Mouse (Mus musculus): ENCODE measurements at regions not wholly inside any gene's neighbourhood (a gene's known extent, or its start where the extent isn't known, plus 50 kb on each side); places are given as distances from the start of the nearest gene placed in this dataset.
A peak's percentile ranks its signal among the peaks of the same experiment; 100 is the strongest.

DNA sequence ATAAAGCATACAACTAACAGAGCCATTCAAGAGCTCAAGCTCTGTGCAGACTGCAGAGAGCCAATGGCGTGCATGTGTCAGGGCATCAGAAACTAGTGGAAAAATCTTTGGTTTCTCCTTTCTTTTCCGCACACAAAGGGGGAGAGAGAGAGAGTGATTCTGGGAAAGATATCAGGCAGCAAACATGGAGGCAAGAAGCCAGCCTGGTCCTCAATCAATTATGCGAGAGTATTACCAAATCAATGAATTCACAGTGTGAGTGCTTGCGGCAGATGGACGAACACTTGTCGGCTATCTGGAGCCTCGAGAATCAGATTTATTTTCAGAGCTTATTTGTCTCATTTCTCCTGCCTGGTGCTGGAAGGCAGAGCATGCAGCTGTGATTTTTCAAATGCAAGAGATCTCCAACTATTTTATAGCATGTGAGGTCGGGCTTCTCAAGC is 230.6 kb downstream of the Snx10 start:
- DNase-seq (ENCODE audit: low spot score in 2 of 2): peak; percentile 18 to 20

DNA sequence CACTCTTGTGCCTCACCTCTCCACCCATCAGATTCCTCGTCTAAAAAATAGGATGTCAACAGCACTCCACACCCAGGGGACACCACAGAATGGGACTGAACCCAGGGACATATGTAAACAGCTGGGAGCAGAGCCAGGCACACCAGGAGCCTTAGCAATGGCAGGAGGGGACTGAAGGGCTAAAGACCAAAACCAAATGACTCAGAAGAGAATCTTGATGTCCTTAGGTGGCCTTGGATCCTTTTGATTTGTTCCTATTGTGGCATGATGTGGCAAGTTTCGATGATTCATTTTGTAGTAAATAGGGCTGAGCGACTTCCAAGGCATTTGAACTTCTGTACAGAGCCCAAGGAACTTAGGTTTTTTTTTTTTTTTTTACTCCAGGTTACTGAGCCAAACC is 233.4 kb downstream of the Snx10 start:
- no peak for DNase-seq (ENCODE audit: low spot score in 2 of 2)

DNA sequence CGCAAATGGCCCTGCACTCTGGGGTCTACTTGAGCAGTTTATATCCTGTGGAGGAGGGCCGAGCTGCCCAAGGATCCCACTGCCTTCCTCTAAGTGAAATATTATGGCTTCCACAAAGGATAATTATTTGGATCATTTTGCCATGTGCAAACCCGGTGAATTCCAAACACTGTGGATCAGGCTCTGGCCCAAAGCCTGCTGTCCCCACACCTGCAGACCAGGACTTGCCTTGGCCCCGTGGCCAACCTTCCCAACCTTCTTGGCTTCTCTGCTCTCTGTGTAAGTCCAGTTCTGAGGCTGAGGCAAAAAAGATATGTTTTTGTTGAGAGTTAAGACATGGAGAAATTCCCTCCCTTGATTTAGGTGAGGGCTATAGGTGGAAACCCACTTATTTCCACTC is 234.0 kb downstream of the Snx10 start:
- no peak for DNase-seq (ENCODE audit: low spot score in 2 of 2)

DNA sequence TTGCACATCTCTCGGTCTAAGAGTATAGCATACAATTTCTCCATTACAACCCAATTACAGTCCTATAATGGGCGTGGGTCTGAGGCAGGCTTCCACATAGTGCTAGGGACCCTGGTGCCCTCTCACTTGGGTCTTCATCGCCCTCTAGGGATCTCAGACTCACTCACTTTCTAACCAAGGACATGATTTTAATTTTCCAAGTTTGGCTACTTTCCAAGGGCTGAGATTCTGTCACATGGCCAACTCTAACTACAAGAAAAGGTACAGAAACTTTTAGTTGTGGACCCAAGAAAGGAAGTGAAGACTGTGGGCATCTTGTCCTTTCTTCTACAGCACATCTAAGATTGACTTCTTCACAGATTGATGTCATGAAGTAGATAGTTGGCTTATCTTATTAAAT is 235.1 kb downstream of the Snx10 start:
- DNase-seq (ENCODE audit: low spot score in 2 of 2): no peak

DNA sequence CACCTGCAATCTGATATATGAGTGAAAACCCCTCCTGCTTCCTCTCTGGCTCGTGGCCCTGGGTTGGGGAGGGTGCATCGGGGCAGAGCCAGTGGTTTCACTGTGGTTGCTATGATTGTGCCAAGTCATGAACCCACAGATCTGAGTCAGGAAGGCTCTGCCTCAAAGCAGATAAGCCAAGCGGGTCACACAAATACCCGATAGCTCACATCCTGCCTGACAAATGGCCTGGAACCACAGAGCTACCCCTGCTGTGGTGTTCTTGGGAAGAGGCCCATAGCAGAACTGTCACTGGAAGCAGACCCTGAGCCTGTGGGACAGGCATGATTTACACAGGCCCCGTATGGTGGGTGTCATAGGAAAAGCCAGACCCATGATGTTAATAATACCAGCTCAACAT is 236.7 kb downstream of the Snx10 start:
- no peak for DNase-seq (ENCODE audit: low spot score in 2 of 2)

DNA sequence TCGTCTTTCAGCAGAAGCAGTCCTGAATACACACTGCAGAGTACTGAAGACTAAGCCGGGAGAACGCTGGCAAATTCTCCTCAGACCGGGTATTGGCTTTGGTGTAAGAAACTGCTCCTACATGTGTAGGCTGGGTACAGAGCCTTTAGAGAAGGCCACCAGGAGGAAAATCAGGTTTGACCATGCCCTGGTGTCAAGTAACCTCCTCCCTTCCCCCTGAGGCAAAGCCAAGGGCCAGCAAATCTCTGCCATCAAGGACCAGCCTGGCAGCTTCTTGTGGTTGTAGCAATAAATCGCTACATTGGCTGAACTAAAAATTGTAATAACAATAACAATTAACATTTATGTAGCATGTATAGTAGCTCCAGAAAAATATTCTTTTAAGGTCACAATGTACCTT is 237.8 kb downstream of the Snx10 start:
- no peak for DNase-seq (ENCODE audit: low spot score in 2 of 2)

DNA sequence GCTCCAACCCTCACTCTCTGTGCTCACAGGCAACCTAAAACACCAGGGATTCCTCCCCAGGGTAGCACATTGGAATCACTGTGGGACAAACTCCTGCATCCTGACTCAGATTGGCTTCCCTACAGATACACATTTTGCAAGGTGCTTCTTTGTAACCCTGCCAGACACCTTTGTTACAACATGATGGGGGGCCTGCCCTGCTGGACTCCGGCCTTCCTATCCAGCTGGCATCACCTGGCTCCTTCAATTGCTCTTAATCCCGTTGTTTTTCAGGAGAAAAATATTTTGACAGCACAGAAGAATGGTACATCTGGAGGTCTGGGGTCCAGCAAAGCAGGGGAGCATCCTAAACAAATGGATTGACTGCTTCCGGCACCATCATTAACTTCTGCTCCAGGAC is 242.8 kb downstream of the Snx10 start:
- DNase-seq (ENCODE audit: low spot score in 2 of 2): no peak

DNA sequence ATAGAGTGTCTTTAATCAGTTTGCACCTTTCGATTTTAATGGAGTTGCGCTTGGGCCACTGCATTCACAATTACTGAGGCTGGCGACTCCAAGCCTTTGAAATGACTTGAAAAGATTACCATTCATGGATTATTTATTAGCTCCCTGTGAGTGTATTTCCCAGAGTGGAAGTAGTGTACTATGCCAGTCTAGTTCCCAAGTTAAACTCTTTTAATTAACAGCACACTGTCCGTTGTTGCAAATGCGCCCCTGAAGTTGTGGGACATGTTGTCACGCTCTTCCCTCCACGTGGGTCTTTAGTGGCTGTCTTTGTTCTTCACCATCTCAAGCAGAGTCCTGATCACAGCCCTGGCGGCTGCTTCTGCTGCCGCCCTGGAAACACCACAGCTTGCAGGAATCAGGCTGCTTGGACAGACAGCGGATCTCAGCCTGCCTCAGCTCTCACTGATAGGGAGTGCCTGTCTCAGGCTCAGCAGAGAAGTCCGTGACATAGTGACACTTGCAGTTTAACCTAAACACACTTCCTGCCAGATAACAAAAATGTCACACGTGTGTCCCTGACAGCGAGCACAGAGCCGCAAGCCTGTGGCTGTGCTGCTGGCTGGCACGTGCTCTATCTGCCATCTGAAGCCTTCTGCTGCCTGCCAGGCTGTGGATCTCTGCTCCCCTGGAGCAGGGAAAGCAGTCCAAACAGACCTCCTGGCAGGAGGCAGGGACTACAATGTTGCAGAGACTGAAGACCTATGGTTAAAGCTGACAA is 244.1 kb downstream of the Snx10 start:
- peak; percentile 14 to 45 for DNase-seq (ENCODE audit: low spot score in 2 of 2)

DNA sequence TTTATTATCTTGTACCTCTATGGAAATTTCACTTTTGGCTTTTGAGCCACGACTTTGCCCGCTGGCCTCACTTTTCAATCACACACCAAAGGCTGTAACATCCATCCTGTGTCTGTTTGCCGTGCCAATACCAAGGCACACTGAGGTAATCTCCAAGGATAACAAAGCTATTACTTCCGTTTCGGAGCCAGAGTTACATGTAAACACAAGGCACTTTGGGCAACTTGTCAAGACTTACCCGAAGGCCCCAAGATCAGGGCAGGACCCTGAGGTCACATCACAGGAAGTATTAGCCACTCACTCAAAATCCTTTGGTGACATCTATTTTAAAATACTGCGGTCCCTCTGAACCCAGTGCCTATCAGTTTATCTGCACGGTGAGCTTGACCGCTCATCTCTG is 241.3 kb downstream of the Skap2 start:
- DNase-seq (ENCODE audit: low spot score in 2 of 2): no peak

DNA sequence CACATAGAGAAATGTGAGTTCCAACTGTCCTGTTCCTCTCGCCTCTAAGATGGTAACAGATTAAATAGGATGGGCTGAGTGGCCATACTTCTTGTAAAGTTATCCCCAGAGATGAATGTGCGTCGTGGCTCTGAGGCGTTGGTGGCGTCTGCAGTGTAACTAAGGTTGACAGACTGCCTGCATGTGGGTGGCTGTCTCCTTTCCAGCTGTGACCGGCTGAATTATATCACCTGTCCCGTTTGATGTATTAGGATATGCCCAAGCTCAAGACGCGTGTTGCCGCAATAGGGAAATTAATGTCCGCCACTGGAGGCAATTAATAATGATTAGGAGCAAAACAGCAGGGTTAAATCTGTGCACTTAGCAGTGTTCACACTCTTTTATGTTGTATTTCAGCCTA is 240.9 kb downstream of the Skap2 start:
- no peak for DNase-seq (ENCODE audit: low spot score in 2 of 2)

DNA sequence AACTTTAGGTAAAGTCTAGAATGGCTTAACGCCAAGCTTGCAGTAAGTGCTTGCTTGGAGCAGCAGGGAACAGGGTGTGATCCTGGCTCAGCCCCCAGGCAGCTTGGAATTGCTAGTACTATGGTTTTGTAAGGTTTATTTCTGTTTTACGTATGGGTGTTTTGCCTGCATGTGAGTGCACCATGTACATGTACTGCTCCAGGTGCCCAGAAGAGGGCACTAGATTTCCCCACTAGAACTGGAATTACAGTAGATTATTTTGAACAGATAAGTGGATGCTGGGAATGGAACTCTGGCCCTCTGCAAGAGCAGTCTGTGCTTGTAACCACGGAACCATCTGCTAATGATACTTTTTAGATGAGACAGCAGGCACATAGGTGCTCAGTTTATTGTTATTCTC is 237.6 kb downstream of the Skap2 start:
- no peak for DNase-seq (ENCODE audit: low spot score in 2 of 2)

DNA sequence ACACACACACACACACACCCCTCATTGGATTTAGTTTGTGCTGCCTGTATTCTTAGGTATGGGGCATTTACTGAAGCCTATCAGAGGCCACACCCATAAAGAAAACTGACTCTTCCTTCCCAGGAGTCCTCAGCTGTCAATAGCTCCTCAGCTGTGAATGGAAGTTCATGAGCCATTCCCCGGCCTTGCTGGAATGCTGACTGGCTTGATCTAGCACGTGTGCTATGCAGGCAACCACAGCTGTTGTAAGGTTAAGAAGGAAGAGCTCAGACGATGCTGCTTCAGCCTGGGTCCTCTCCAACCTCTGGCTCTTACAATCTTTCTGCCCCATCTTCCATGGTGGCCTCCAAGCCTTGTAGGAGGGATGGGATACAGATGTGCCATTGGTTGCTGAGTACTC is 226.7 kb downstream of the Skap2 start:
- DNase-seq (ENCODE audit: low spot score in 2 of 2): no peak

DNA sequence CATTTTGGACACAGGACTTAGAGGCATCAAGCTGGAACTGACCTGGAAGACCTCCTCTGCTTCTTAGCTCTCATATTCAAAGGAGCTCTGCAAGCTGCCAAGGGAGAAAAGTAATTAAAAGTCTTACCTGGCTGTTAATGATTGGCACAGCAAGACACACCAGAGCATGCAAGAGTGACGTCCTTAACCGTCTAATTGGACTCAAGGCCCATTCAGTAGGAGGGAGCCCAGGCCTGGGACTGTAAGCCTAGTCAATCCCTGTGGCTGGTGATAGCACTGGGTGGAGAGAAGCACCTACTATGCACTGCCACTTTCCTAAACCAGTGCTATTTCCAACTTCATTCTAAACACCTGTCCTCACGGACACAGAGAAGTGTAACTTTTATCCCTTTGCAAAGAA is 225.5 kb downstream of the Skap2 start:
- DNase-seq (ENCODE audit: low spot score in 2 of 2): no peak

DNA sequence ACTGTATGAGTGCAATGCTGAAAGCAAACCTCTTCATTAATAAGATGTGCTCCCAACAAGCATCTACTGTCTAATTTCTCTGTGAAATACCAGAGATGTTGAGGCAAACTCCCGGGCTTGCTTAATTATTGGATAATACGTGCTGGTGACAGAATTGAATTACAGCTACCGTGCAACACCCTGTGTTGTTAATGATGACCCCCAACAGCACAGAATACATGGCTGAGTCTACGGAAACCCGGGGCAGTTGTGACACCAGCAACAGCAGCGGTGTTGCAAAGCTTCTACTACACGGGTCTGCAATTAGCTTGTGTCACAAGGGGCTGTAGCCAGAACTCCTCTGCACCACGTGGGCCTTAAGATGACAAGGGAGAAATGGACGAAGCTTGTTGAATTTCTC is 224.2 kb downstream of the Skap2 start:
- no peak for DNase-seq (ENCODE audit: low spot score in 2 of 2)

DNA sequence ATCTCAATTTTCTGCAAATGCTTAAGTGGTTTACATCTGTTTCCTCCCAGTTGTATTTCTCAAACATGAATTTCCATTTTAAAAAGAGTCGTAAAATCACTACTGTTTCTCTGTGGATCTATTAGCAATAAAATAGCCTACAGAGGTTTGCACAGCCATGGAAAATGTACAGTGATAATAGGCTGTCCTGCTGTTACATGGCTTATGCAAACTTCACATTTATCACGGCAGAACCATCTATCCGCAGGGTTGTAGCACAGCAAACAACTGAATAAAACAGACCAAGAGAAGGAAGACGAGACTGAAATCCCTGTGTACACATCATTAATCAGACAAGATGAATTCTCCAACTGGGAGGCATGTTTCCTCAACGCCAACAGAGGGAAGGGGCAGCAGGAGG is 222.1 kb downstream of the Skap2 start:
- DNase-seq (ENCODE audit: low spot score in 2 of 2): no peak

DNA sequence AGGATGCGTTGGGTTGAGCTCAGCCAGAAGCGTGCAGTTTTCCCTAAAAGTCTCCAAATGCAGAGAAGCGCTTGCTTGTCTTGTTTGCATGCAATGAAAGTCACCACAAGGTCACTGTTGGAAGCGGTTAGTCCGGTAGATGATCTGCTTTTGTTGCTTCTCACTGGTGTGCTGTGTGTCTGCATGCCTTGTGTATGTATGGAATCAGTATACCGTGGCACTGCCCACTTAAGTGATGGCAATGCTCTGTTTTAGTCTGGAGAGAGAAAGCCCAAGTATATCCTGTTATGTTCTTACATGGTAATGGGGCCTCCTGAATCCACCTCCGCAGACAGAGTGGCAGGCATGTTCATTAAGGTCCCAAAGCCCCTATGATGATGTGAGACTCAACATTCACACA is 221.7 kb downstream of the Skap2 start:
- DNase-seq (ENCODE audit: low spot score in 2 of 2): no peak

DNA sequence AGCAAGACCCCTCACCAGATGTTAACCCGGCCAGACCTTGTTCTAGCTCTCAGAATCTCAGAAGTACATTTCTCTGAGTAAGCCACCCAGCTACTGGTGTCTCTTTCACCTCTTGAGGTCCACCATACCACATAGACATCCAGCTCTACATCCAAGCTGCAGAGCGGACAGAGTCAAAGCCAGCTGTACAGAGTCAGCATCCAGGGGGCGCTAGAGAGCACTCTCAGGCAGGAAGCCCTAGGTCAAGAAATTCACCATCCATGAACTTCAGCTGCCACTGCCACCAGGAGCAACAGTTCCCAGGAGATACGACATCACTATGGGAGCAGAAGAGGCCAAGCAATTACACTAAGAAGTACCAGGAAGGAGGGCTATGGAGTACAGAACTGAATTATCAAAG is 217.0 kb downstream of the Skap2 start:
- DNase-seq (ENCODE audit: low spot score in 2 of 2): no peak

DNA sequence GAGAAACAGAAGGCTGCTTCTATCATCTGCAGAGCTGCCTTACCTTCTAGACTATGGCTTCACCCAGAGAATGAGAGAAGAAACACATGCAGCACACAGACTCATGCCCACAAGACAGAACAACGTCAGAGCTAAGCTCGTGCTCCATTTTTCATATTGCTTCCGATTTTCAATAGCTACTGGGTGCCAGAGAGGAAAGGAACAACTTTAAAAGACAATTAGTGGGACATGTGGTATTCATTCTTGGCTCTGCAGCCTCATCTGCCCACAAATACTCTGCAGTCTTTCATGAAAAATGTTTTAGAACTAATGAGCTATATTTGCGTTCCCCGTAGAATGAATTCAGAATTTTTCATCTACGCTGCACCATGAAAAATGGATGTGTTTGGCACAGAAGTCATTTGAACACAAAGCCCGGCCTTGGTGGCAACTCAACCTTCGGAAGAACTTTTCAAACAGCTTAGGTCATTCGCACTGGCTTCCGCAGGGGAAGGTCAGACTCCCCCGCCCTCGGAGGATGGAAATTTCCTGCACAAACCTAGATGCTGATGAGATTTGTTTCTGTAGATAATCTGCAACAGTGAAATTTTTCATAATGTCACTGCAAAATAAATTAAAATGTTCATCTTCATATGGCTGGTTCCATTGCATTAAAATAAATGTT is 213.6 kb downstream of the Skap2 start:
- DNase-seq (ENCODE audit: low spot score in 2 of 2): peak; percentile 7 to 27

DNA sequence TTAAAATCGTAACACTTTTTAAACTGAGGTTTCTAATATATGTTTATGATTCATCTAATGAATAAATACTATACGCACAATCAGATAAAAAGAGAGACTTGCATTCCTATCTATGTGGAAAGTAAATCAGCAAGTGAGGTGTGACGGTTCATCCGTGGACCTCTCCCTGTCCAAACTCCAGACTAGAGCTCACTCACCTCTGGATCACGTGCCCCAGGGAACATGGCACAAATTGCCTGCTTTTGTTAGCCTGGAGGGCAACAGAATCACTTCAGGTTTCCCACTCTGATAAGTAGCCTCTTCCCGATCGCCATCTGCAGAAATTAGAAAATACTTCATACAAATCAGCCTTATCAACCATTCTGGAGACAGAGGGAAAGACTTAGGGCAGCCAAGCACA is 206.7 kb downstream of the Skap2 start:
- DNase-seq (ENCODE audit: low spot score in 2 of 2): no peak
